Mouse (Mus musculus) erythroblast, embryonic 14.5 days (primary cell): ENCODE data around the gene Flvcr2.

ENCODE experiments used
- GATA1 ChIP-seq: IDR thresholded peaks from 2 replicates; pipeline ENCODE4 v1.6.1; 2012; ENCODE audit warnings: low read length, inconsistent platforms, mixed read lengths
- TAL1 ChIP-seq: IDR thresholded peaks from 3 replicates; pipeline ENCODE4 v1.6.1; 2012; ENCODE audit warnings: low read length, inconsistent platforms, mixed read lengths

- TF ChIP-seq TAL1 = no peak
- TF ChIP-seq GATA1 = no peak
These were observed 83.5 kb downstream of the Flvcr2 start for GRCm38 (mm10) chr12:85829866-85830265.
